Mouse (Mus musculus) lung, postnatal 4 days (tissue): Measurements from ENCODE around the gene Ntsr1.
A peak's percentile ranks its signal among the peaks of the same experiment; 100 is the strongest.

ENCODE experiments used
- DNase-seq, 2 experiments: peaks; one replicate each; pipeline ENCODE4 v3.0.0; 2021

Ntsr1 gene

GRCm38 (mm10) chr2:180563296-180563695 lies 63.5 kb downstream of the Ntsr1 start:
- DNase-seq = no peak

GRCm38 (mm10) chr2:180563841-180564240 lies 64.1 kb downstream of the Ntsr1 start:
- no peak for DNase-seq

- DNase-seq = peak; percentile 56 to 67
These were observed 66.6 kb downstream of the Ntsr1 start for GRCm38 (mm10) chr2:180566240-180566913.

DNA sequence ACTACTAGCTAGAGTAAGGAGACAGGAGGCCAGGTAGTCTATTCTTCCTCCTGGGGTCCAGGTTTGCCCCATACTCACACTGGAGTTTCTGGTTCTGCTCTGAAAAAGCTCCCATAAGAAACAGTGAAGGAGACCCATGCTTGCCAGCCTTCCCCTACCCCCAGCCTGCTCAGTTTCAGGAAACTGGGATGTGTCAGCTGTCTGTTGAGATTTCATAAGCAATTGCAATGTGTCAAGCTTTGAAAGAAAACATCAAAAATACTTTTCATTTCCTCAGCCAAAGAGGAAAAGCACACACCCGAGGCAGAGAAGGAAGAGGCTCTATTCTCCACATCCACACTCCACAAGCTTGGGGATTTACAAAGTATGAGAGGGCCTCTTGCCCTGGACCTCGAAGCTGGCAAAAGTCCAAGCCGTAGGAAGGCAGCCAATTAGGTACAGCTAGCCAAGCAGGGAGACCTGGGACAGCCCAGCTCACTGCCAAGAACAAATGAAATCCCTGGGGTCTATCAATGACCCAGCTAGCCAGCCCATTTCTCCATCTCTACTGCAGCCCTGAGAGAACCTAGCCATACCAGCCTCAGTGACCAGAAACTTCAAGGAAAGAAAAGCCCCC lies 69.4 kb downstream of the Ntsr1 start:
- DNase-seq = peak; percentile 52 to 76

GRCm38 (mm10) chr2:180576482-180576881 lies 76.7 kb downstream of the Ntsr1 start:
- DNase-seq = no peak

- peak; percentile 64 to 78 for DNase-seq
These were observed 78.9 kb downstream of the Ntsr1 start for GRCm38 (mm10) chr2:180578686-180579085.

DNA sequence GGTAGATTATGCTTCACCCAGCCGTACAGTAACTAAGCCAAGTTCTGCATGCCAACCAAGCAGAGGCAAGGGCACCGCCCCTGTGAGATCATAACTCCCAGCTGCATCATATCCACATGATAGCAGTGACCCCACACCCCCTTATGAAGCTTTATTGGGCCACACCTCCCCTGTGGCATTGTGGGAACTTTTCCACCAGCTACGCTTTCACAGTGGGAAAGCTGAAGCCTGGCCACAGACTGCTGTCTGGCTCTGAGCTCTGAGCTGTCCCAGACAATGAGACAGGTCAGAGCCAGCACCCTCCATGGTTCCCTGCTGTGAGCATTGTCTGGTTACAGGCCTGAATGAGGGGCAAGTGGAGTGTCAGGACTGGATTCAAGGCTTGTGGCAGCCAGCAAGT lies 81.2 kb downstream of the Ntsr1 start, which contains the start of gene Mrgbp:
Gene Mrgbp (plus strand): TSS at position 303 of the 400 bp plus-strand sequence.
- DNase-seq = peak; percentile 34 to 73

- peak; percentile 97 to 99 for DNase-seq
These were observed 82.8 kb downstream of the Ntsr1 start for GRCm38 (mm10) chr2:180582481-180583153.

DNA sequence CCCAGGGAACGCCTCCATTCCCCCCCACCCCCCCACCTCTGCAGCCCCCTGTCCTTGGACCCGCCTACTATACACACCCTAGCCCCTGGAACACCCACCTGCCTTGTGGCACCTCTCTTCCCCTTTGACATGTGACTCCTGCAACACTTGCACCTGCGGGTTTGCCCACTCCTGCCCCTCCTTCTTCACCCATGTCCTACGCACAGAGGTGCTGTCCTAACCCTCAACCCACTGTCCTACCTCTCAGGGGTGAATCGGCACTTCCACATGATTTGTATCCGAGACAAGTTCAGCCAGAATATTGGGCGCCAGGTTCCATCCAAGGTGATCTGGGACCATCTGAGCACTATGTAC lies 83.4 kb downstream of the Ntsr1 start:
- no peak for DNase-seq

- no peak for DNase-seq
These were observed 89.0 kb downstream of the Ntsr1 start for GRCm38 (mm10) chr2:180588736-180589122.

DNA sequence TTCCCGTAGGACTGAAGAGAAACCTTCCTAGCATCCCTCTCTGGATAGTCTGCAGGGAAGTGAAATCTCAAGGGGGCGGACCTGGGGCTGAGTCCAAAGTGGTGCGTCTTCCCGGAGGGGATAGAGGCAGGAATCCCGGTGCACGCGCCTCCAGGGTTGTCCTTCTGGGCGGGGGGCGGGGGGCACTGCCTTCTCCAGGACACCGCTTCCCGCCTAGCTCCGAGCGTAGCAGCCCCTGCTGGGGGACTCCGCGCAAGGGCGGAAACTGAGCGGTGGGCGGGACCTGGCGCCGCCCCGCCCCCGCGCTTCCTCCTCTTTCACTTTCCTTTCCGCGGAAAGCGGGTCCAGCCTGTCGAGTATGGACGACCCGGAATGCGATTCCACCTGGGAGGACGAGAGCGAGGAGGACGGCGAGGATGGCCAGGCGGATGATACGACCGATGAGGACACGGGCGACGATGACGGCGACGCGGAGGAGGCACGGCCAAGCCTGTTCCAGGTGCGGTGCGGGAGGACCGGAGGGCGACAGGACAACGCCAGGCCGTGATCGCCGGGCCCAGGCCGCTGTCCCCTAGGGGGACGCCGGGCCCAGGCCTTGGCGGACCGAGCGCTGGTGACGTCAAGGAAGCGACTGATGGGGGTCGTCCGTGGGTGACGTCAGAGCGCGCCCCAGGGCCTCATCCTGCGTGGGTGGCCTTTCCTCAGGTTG lies 89.5 kb downstream of the Ntsr1 start, which contains the start of gene Ogfr:
Gene Ogfr (plus strand): TSS at position 123 of the 709 bp plus-strand sequence.
- peak; percentile 89 to 90 for DNase-seq
